Mouse (Mus musculus): ENCODE measurements around the gene Nhlrc2.
A peak's percentile ranks its signal among the peaks of the same experiment; 100 is the strongest.

GRCm38 (mm10) chr19:56548230-56549032, at the start of gene Nhlrc2:
- TF ChIP-seq CTCF (IDR thresholded peaks at IDR 0.05 in 2 of 3, conservative IDR thresholded peaks at IDR 0.05 in 1 of 3; ENCODE audit: control insufficient read depth in 1 of 3, insufficient read depth in 1 of 3, low read depth in 2 of 3, low read length in 3 of 3, poor library complexity in 1 of 3, severe bottlenecking in 1 of 3) (0 out of 6 replicates have a peak, but pooled peaks of 1 of the 3 experiments have one; percentile 4), EP300 (IDR thresholded peaks at IDR 0.05; ENCODE audit: low read depth in 1 of 2, low read length in 2 of 2) (no peak), MXI1 (IDR thresholded peaks at IDR 0.05; ENCODE audit: low read depth, low read length) (peak; percentile 81), ETS1 (IDR thresholded peaks at IDR 0.05; ENCODE audit: low read depth, low read length) (peak; percentile 15; the same call in 1 of the 2 replicates), ZC3H11A (IDR thresholded peaks at IDR 0.05; ENCODE audit: low read depth, low read length) (peak; percentile 96), MAX (IDR thresholded peaks at IDR 0.05; ENCODE audit: low read length) (peak; percentile 43), POLR2A (IDR thresholded peaks at IDR 0.05; ENCODE audit: control insufficient read depth in 1 of 2, insufficient read depth in 1 of 2, low read depth in 1 of 2, low read length in 2 of 2, poor library complexity in 1 of 2) (peak; percentile 71 to 75), MAZ (IDR thresholded peaks at IDR 0.05; ENCODE audit: low read depth, low read length) (peak; percentile 84)
